Mouse (Mus musculus) midbrain, embryonic 11.5 days (tissue): ENCODE results near the gene Sec14l2. TPM values are rescaled to one million over a fixed set of nuclear protein-coding genes. Genes with fewer than 3 reads are reported as not detected.

ENCODE experiments used
- ATAC-seq: fragments of 200-750 bp; cut with Nextera tagmentation; 2 replicates; pipeline ENCODE4 v1.8.0; 2017; ENCODE audit warnings: moderate TSS enrichment, moderate library complexity; ENCODE audit not compliant: low FRiP score
- DNase-seq: peaks from one replicate; pipeline ENCODE4 v3.0.0; 2015; ENCODE audit warnings: low spot score; ENCODE audit errors: missing footprints
- H3K27ac ChIP-seq: fragments of 300-500 bp; sonication (generic); 2 replicates; pipeline ENCODE4 v1.5.1; 2014; ENCODE audit warnings: low read depth, low read length
- H3K27me3 ChIP-seq: fragments of 300-500 bp; sonication (generic); 2 replicates; pipeline ENCODE4 v1.6.1; 2014; ENCODE audit warnings: mild to moderate bottlenecking, low read length, moderate library complexity, mixed read lengths; ENCODE audit not compliant: control insufficient read depth, insufficient read depth
- H3K36me3 ChIP-seq: fragments of 300-500 bp; sonication (generic); 2 replicates; pipeline ENCODE4 v1.6.1; 2014; ENCODE audit warnings: mild to moderate bottlenecking, low read length, moderate library complexity, mixed read lengths; ENCODE audit not compliant: control insufficient read depth, insufficient read depth
- H3K4me1 ChIP-seq: fragments of 300-500 bp; sonication (generic); 2 replicates; pipeline ENCODE4 v1.6.1; 2014; ENCODE audit warnings: low read length; ENCODE audit not compliant: control insufficient read depth, insufficient read depth
- H3K4me2 ChIP-seq: fragments of 300-500 bp; sonication (generic); 2 replicates; pipeline ENCODE4 v1.6.1; 2014; ENCODE audit warnings: mild to moderate bottlenecking, moderate library complexity
- H3K4me3 ChIP-seq: fragments of 300-500 bp; sonication (generic); 2 replicates; pipeline ENCODE4 v1.5.1; 2014; ENCODE audit warnings: low read depth, low read length
- H3K9ac ChIP-seq: fragments of 300-500 bp; sonication (generic); 2 replicates; pipeline ENCODE4 v1.6.1; 2014; ENCODE audit warnings: low read length
- H3K9me3 ChIP-seq: fragments of 300-500 bp; sonication (generic); 2 replicates; pipeline ENCODE4 v1.6.1; 2016; ENCODE audit warnings: low read length; ENCODE audit not compliant: control insufficient read depth
- WGBS: fragments of 180-500 bp; shearing (Covaris S2); extraction: QIAGEN DNeasy Blood & Tissue Kit; methylation state at CpG from one replicate; pipeline ENCODE4 v1.1.7; 2014; 5-methylcytosine and 5-hydroxymethylcytosine counted together
- polyA plus RNA-seq: library from polyadenylated mRNA; unstranded; fragments of >200 nt; fragmentation: Nextera tagmentation; extraction: Ambion mirVana; gene quantifications from 2 replicates; pipeline ENCODE4 v1.2.1, GENCODE M21; 2014

The Sec14l2 gene
- polyA plus RNA-seq, 1 experiment from 2014 or later, result 1.9 TPM

DNA sequence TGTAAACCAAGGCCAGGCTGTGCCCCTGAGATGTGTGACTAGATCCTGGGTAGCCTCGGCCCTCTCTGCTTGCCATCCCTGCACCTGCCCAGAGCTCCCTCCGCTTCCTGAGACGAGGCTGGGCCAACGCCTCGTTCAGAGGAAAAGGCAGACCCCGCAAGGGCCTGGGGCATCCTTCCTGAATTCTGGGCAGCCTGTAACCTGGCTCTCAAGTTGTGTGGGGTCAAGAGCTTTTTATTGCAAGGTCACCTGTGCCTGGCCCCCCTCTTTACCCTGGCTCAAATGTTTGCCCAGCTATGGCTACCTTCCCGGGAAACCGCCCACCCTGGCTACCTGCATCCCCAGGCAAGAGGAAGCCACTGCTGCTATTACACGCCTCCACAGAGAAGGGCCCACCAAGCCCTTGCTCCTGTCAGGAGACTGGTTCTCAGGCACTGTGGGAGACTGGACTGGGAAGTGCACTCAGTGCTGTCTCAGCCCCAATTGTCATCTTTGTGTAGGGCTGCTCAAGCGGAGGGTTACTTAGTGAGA is 26.1 kb downstream of the Sec14l2 start:
- H3K27ac ChIP-seq, result peak overlapping the region; percentile 56; the same call in 1 of the 2 replicates
- H3K4me2 ChIP-seq, result peak overlapping the region; percentile 72
- peak; percentile 45 for ATAC-seq
- DNase-seq, result peak; percentile 86
- peak overlapping the region; percentile 44 for H3K4me3 ChIP-seq
- H3K36me3 ChIP-seq, result no peaks in the 10 kb centered on the region
- H3K4me1 ChIP-seq, result peaks cover 12% of the 10 kb centered on the region
- H3K9me3 ChIP-seq, result no peaks in the 10 kb centered on the region
- H3K27me3 ChIP-seq, result no peaks in the 10 kb centered on the region
- WGBS, result 30% methylated on average over 10 of the region's 10 CpGs
- peak overlapping the region; percentile 85 for H3K9ac ChIP-seq

DNA sequence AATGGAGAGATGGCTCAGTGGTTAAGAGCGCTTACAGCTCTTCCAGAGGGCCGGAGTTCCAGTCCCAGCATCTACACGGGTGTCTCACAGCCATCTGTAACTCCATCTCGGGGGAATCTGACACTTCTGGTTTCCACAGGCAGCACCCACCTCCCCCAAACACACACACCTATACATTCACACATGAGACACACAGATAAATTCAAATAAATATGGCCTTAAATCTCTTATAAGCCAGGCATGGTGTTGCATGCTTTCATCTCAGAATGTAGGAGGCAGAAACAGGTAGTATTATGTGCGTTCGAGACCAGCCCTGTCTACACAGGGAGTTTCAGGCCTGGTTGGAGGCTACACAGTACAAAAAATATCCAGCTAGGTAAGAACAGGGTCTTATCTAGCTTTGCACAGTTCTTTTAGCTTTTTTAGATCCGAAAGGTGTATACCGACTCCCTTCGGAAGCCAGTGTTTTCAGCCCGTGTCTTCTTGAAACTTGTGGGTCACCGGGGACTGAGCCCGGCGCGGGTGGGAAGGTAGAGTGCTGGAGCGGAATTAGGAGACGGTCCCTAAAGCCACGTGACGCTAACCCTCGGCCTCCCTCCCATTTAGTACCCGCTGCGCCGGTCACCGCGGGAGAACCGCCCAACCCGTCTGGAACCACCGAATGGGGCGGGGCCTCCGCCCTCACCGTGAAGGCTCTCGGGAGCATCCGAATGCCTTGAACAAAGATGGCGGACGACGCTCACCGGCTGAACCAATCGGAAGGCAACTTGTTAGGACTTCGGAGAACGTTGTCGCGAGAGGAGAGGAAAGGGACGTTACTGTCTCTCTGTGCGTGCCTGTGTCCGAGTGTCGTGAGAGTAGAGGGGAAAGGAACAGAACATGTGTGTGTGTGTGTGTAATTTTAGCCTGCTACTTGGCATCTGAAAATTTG is 26.9 kb downstream of the Sec14l2 start:
- ATAC-seq (peak; percentile 96), DNase-seq (peak; percentile 98)
- no peaks in the 10 kb centered on the region for H3K9me3 ChIP-seq
- peak overlapping the region; percentile 72 for H3K4me2 ChIP-seq
- H3K36me3 ChIP-seq, result peaks cover 2% of the 10 kb centered on the region; the same call in 1 of the 2 replicates
- peaks cover 12% of the 10 kb centered on the region for H3K4me1 ChIP-seq
- peak overlapping the region; percentile 85 for H3K9ac ChIP-seq
- no peaks in the 10 kb centered on the region for H3K27me3 ChIP-seq
- peak overlapping the region; percentile 44 for H3K4me3 ChIP-seq
- 2% methylated on average over 45 of the region's 45 CpGs for WGBS
- H3K27ac ChIP-seq, result peak overlapping the region; percentile 62

DNA sequence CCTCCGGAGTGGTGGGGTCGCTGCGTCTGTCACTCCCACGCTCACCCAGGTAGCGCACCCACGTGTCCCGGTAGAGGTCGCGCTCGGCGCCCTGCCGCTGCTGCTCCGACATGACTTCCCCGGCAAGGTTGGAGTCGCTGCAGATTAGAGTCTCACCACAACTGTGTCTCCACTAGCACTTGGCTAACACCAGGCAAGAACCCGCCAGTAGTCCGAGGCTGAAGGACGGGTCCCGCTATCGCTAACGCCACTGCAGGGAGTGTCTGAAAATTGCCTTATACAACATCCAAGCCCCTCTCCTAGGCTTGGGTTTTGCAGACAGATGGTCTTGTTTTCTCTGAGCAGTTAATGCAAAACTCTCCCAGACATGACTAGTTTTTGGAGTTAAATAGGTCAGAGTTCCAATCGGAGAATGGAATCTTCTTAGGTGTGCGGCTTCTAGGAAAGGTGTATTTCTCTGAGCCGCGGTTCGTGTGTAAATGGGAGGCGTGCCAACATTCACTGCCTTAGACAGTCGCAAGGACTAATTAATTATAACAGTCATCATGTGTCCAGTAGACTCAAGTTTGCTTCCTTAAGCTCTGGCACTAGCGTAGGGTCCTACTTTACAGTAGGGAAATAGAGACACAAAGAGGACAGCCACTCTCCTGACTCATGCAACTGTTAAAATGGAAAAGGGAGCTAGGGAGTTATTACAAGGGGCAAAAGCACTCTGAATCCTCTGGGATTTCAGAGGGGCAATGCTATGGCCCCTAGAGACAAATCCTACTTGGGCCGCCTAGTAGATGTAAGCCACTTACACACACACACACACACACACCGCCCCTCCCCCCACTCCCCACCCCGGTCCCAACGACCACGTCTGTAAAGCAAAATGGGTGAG is 27.8 kb downstream of the Sec14l2 start, which contains the start of gene Mtfp1:
TSS of gene Mtfp1 (minus strand) at position 275 of the 883 bp plus-strand sequence.
- H3K27me3 ChIP-seq, result no peaks in the 10 kb centered on the region
- DNase-seq (peak; percentile 92), ATAC-seq (peak; percentile 19; the same call in 1 of the 2 replicates)
- H3K36me3 ChIP-seq, result peaks cover 6% of the 10 kb centered on the region; the same call in 1 of the 2 replicates
- H3K4me3 ChIP-seq, result peak within 1 kb of the TSS; percentile 53
- WGBS, result 8% methylated on average over 34 of the region's 34 CpGs
- peak within 1 kb of the TSS; percentile 57 for H3K4me2 ChIP-seq
- no peaks in the 10 kb centered on the region for H3K9me3 ChIP-seq
- H3K4me1 ChIP-seq, result peaks cover 12% of the 10 kb centered on the region
- H3K9ac ChIP-seq, result peak within 1 kb of the TSS; percentile 63
- H3K27ac ChIP-seq, result peak within 1 kb of the TSS; percentile 62

GRCm38 (mm10) chr11:4094378-4095170 is 28.6 kb downstream of the Sec14l2 start:
- H3K27ac ChIP-seq, result no peak overlapping the region
- 6% methylated on average over 23 of the region's 24 CpGs for WGBS
- H3K9ac ChIP-seq, result peak overlapping the region; percentile 63
- DNase-seq, result peak; percentile 94
- H3K9me3 ChIP-seq, result no peaks in the 10 kb centered on the region
- peaks cover 12% of the 10 kb centered on the region for H3K4me1 ChIP-seq
- peak overlapping the region; percentile 57 for H3K4me2 ChIP-seq
- H3K4me3 ChIP-seq, result peak overlapping the region; percentile 53
- ATAC-seq, result peak; percentile 1; the same call in 1 of the 2 replicates
- H3K27me3 ChIP-seq, result no peaks in the 10 kb centered on the region
- H3K36me3 ChIP-seq, result peaks cover 6% of the 10 kb centered on the region; the same call in 1 of the 2 replicates

GRCm38 (mm10) chr11:4093459-4094377 is 29.5 kb downstream of the Sec14l2 start:
- Histone ChIP-seq H3K9ac (no peak overlapping the region), H3K4me3 (no peak overlapping the region), H3K27ac (no peak overlapping the region), H3K4me2 (no peak overlapping the region), H3K27me3 (no peaks in the 10 kb centered on the region), H3K36me3 (peaks cover 6% of the 10 kb centered on the region; the same call in 1 of the 2 replicates), H3K9me3 (no peaks in the 10 kb centered on the region), H3K4me1 (peaks cover 12% of the 10 kb centered on the region)
- no peak for DNase-seq
- no peak for ATAC-seq
- WGBS, result 86% methylated on average over 18 of the region's 18 CpGs

- Histone ChIP-seq H3K4me3 (no peak overlapping the region), H3K27ac (no peak overlapping the region), H3K4me1 (no peaks in the 10 kb centered on the region), H3K9ac (no peak overlapping the region), H3K27me3 (no peaks in the 10 kb centered on the region), H3K36me3 (peaks cover 6% of the 10 kb centered on the region; the same call in 1 of the 2 replicates), H3K9me3 (no peaks in the 10 kb centered on the region), H3K4me2 (no peak overlapping the region)
- DNase-seq (no peak), ATAC-seq (no peak)
- 72% methylated on average over 2 of the region's 2 CpGs for WGBS
These were observed 35.9 kb downstream of the Sec14l2 start for GRCm38 (mm10) chr11:4087267-4087666.

GRCm38 (mm10) chr11:4086246-4086645 is 37.0 kb downstream of the Sec14l2 start:
- Histone ChIP-seq H3K4me3 (no peak overlapping the region), H3K36me3 (peaks cover 3% of the 10 kb centered on the region; the same call in 1 of the 2 replicates), H3K9me3 (no peaks in the 10 kb centered on the region), H3K4me1 (no peaks in the 10 kb centered on the region), H3K9ac (no peak overlapping the region), H3K27me3 (no peaks in the 10 kb centered on the region), H3K4me2 (no peak overlapping the region), H3K27ac (no peak overlapping the region)
- DNase-seq (no peak), ATAC-seq (no peak)
- 67% methylated on average over 1 of the region's 1 CpGs for WGBS
